Mouse (Mus musculus): ENCODE results near the gene Pygo1.
A peak's percentile ranks its signal among the peaks of the same experiment; 100 is the strongest.

The Pygo1 gene

DNA sequence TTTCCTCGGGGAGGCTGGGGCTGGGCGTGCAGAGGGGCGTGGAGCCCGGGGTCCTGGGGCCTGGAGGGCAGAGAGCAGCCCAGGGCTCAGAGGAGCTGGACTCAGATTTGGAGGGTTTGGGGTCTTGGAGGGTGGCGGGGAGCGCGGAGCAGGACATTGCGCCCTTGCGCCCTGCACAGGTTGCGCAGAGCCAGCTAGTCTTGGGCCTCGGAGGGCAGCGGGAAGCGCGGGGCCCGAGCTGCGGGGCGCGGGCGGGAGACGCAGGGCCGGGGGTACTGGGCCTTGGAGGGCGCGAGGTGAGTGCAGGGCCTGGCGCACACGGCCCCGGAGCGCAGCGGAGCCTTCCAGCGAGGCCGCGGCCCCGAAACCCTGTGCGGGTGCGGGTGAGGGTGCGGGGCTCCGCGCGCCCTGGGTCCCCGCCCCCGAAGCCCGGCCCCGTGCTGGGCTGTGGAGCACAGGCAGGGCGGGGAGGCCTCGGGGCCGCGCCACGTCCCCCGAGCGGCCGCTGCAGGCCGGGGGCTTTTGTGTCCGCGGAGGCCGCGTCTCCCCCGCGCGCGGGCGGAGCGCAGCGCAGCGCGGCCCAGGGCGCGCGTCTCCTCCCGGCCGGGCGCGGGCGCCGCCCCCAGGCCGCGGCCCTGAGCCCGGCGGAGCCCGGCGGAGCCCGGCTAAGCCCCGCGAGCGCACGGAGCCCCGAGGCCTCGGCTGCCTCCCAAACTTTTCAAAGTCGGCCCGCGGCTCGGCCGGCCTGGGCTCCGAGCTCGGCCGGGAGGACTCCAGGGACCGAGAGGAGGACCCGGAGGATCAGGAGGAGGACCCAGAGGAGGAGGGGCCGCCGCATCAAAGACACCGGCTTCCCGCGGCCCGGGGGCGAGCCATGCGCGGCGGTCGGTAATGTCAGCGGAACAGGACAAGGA is at the start of gene Pygo1:
Gene Pygo1, plus strand, starts transcription at position 625 of the 914 bp plus-strand sequence.
- no peak for DNase-seq (ENCODE audit: low read depth in 2 of 2, low spot score in 2 of 2)

GRCm38 (mm10) chr9:72875878-72876277 is 49.6 kb upstream of the Pygo1 start:
- DNase-seq (ENCODE audit: low read depth in 2 of 2, low spot score in 2 of 2): no peak

DNA sequence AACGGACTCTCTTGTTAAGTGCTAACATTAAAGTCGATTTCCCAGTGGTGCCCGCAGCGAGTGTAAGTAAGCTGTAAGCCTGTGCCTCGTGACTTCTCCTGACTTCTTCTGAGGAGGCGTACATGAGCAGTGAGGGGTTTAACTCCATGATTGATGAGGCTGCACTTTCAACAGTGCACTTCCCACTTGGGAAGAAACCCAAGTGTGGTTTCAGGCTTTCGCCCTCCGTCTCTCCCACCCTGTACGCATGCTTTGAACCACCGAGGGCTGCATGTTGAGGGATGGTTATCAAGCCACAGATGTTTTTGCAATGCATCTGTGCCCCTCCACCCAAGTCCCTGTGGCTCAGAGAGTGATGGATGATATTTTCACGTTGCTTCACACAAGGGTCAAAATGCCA is 47.5 kb upstream of the Pygo1 start:
- no peak for DNase-seq (ENCODE audit: low read depth in 2 of 2, low spot score in 2 of 2)

DNA sequence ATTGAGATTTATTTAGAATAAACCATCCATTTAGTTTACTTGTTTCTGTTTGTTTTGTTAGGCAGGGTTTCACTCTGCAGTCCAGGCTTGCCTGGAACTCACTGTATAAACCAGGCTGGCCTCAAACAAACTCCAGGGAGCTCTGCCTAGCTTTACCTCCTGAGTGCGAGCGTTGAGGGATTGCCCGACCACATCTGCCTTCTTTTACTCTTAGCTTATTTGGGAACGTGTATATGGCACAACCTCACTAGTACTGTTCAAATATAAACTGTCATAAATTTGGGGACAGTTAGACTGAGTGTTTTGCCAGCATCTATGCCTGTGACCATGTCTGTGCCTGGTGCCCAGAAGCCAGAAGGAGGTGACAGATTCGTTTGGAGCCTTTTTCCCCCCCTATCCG is 46.8 kb upstream of the Pygo1 start:
- DNase-seq (ENCODE audit: low read depth in 2 of 2, low spot score in 2 of 2): no peak

DNA sequence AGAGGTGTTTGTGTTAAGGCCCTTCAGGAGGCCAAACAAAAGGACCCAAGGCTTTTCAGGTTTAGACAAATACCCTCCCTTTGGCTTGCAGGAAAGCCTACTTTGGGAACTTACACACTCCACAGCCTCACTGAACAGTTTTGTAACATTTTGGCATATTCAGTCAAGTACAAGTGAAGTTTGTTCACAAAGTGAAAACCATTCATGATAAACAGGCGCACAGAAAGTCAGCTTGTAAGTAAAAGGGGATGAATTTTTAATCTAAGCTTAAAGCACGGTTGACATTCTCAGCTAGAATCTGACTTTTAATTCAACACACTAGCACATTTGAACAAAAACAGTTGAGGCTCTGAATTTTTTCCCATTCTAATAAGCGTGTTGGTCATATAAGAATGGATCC is 45.8 kb upstream of the Pygo1 start:
- DNase-seq (ENCODE audit: low read depth in 2 of 2, low spot score in 2 of 2): no peak

- DNase-seq (ENCODE audit: low read depth in 2 of 2, low spot score in 2 of 2): no peak
Observed at GRCm38 (mm10) chr9:72880225-72880960, 45.1 kb upstream of the Pygo1 start.

- no peak for DNase-seq (ENCODE audit: low read depth in 2 of 2, low spot score in 2 of 2)
Observed at GRCm38 (mm10) chr9:72881026-72881768, 44.2 kb upstream of the Pygo1 start.

DNA sequence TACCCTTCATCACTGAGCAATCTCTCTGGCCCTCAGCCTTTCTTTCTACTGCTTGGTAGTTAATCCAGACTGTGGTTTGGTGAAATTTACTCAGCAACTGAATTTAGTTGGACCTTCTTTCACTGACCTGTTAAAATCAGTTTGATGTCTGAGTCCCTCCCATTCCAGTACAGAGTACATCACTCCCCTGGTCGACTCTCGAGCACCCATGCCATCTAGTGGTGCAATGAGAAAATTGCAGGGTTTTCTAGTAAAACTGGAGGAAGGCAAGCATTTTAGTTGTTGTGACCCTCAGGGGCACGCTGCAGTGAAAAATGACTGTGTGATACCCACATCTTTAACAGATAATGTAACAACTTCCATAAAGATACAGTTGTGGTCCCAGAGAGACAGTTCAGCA is 41.5 kb upstream of the Pygo1 start:
- DNase-seq (ENCODE audit: low read depth in 2 of 2, low spot score in 2 of 2): peak; percentile 25 to 29

- DNase-seq (ENCODE audit: low read depth in 2 of 2, low spot score in 2 of 2): peak in 1 of 2 experiments; percentile 8
Observed at GRCm38 (mm10) chr9:72889777-72890176, 35.7 kb upstream of the Pygo1 start.

- DNase-seq (ENCODE audit: low read depth in 2 of 2, low spot score in 2 of 2): peak; percentile 52 to 63
Observed at GRCm38 (mm10) chr9:72890499-72891085, 34.9 kb upstream of the Pygo1 start.

DNA sequence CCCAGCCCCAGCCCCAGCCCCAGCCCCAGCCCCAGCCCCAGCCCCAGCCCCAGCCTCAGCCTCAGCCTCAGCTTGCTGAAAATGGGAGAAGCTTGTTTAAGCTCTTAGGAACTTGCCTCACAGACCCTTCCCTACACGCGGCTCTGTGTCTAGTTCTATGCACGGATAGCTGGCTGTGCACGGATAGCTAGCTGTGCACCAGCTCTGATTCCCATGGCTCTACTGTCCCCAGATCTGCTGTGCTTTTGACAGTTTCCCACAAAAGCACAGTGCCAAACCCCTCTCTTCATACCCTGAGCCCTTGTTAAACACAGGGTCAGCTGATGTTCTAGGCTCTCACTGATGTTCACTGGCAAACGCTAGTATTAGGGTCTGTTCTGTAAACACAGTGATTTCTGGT is 32.7 kb upstream of the Pygo1 start:
- no peak for DNase-seq (ENCODE audit: low read depth in 2 of 2, low spot score in 2 of 2)

DNA sequence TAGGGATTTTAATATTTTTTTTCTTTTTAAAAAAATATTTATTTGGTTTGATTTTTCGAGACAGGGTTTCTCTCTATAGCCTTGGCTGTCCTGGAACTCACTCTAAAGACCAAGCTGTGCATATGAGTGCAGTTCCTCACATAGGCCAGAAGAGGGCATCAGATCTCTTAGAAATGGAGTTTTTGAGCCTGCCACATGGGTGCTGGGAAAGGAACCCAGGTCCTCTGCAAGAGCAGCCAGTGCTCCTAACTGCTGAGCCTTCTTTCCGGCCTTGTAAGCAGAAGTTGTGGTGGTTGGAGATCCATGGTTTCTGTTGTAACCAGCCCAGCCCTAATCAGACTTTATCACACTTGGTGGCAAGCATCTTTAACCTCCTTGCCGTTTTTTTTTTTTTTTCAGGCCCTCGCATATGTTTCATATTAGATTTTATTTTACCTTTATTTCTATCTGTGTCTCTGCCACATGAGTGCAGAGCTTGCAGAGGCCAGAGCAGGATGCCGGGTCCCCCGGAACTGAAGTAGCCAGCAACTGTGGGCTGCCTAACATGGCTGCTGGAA is 30.6 kb upstream of the Pygo1 start:
- DNase-seq (ENCODE audit: low read depth in 2 of 2, low spot score in 2 of 2): no peak

- no peak for DNase-seq (ENCODE audit: low read depth in 2 of 2, low spot score in 2 of 2)
Observed at GRCm38 (mm10) chr9:72902057-72902456, 23.4 kb upstream of the Pygo1 start.

GRCm38 (mm10) chr9:72902611-72903010 is 22.8 kb upstream of the Pygo1 start:
- no peak for DNase-seq (ENCODE audit: low read depth in 2 of 2, low spot score in 2 of 2)

GRCm38 (mm10) chr9:72906693-72907103 is 18.7 kb upstream of the Pygo1 start:
- DNase-seq (ENCODE audit: low read depth in 2 of 2, low spot score in 2 of 2): no peak

- no peak for DNase-seq (ENCODE audit: low read depth in 2 of 2, low spot score in 2 of 2)
Observed at GRCm38 (mm10) chr9:72911381-72911780, 14.1 kb upstream of the Pygo1 start.

- DNase-seq (ENCODE audit: low read depth in 2 of 2, low spot score in 2 of 2): no peak
Observed at GRCm38 (mm10) chr9:72913551-72913950, 11.9 kb upstream of the Pygo1 start.

DNA sequence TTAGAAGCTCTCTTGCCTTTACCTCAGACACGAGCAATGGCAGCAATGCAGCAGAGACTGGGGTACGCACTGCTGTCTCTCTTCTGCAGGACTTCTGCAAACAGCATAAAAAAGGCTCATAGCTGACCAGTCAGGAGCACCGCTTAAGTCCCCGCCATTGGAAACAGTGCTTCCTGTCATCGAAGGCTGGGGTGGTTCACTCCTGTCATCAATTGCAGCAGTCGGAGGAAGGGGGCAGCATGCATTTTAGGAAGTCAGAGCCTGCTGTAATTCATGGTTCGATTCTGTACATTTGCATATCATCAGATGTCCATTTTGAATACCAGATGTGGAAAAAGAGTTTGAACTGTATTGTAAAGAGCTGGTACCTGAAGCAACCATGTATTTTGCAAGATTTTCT is 9.7 kb upstream of the Pygo1 start:
- DNase-seq (ENCODE audit: low read depth in 2 of 2, low spot score in 2 of 2): no peak

DNA sequence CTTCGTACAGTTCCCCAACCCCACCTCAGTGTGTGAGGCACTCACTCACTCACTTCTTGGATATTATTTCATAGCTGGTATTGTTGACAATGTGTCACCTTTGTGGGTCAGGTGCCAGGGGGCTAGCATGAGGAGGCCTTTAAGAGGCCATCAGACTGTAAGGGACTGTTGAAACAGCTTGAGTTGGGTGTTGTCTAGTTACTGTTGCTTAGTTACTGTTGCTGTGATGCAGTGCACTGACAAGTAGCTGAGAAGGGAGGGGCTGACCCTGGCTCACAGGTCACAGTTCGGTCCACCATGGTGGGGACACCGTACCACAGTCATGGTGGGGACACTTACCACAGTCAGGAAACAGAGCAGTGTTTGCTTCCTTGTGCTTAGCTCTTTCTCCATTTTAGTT is 2.4 kb upstream of the Pygo1 start:
- no peak for DNase-seq (ENCODE audit: low read depth in 2 of 2, low spot score in 2 of 2)

DNA sequence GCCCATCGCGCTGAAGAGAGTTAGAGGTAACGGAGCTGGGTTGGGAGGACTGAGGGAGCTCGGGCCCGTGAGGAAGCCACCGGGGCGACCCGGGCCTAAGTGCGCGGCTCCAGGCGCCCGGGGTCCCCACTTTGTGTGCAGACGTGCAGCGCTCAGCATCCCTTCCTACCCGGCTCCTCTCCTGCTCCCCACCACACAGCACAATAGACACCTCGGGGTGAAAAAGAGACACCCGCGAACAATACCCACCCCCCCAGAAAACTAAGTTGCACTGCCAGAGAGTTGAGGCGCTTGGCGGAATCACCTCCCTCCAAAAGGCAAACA is 452 bp downstream of the Pygo1 start:
- no peak for DNase-seq (ENCODE audit: low read depth in 2 of 2, low spot score in 2 of 2)

GRCm38 (mm10) chr9:72931166-72931790 is 5.8 kb downstream of the Pygo1 start:
- no peak for DNase-seq (ENCODE audit: low read depth in 2 of 2, low spot score in 2 of 2)
